Mouse (Mus musculus) embryonic fibroblast, embryonic 13.5 days (primary cell): ENCODE measurements at regions not wholly inside any gene's neighbourhood (a gene's known extent, or its start where the extent isn't known, plus 50 kb on each side); places are given as distances from the start of the nearest gene placed in this dataset.

Experiments
- CTCF ChIP-seq: IDR thresholded peaks from 2 replicates; pipeline ENCODE4 v1.5.1; 2011; ENCODE audit warnings: mild to moderate bottlenecking, control low read depth, low read length, moderate library complexity, borderline replicate concordance; ENCODE audit not compliant: insufficient read depth
- POLR2A ChIP-seq: IDR thresholded peaks from 2 replicates; pipeline ENCODE4 v1.6.1; 2011; ENCODE audit warnings: low read depth, mild to moderate bottlenecking, control low read depth, low read length, moderate library complexity

DNA sequence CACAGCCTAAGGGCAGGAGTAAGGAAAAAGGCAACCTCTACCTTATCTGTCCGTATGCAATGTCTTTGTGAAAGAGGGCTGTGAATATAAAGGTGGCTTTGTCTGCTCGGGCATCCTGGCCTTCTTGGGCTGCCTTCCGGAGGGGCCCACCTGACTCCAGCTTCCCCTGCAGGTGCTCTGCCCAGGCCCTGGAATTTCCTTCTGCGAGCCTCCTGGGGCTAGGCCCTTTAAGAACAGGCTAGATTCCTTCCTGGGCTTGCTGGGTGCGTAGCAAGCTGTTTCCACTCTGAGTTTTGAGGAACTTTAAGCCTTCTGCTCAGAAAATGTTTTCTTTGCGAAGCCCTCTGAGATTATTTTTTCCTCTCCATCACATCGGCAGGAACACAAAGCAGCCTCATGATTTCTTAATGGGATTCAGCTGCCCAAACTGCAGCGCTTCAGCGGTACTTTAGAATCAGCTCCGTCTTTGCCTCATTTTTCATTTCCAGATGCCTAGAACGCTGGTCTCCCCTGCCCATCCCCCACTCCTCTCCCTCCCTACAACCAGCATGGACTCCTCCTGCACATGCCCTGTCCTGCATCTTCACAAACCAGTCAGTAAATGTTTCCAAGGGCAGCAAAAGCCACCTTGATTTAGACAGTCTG is 72.9 kb upstream of the Frmd6 start:
- TF ChIP-seq CTCF (no peak), POLR2A (no peak)
